Mouse (Mus musculus): ENCODE data around the gene Prr36. TPM values are rescaled to one million over a fixed set of nuclear protein-coding genes. Genes with fewer than 3 reads are reported as not detected.

The Prr36 gene
- polyA plus RNA-seq, 1 experiment from 2014 or later, result 1.5 TPM

DNA sequence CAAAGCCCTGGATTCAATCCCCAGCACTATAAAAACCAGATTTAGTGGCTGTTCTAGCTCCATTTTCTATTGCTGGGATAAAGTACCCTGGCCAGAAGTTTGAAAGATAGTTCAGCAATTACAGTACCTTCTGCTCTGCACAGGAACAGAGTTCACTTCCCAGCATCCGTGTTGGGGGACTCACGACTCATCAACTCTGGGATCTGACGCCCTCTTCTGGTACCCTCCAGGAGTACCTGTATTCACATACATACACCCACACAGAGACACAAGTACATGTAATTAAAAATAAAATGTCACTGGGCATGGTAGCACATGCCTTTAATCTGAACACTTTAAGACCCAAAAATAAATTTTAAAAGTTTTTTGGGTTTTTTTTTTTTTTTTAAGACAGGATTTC is 44.8 kb downstream of the Prr36 start:
- H3K4me1 ChIP-seq, result no peaks in the 10 kb centered on the region

DNA sequence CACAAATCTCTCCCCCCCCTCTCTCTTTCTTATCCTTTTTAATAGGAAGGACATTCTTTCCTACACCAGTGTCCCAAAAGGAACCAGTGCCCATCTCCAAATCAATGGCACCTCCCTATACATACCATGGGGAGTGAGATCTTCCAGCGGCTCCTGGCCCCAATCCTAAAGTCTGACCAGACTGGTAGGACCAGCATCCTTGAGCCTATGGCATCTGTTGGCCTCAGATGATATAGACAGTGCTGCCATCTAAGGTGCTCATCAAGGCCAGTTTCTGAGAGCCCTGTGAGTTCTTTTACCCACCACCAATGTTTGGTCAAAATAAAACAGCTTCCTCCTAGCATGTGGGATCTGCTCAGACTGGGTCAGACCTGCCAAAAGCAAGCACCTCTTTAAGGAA is 49.3 kb downstream of the Prr36 start:
- DNase-seq (ENCODE audit: low spot score), result no peak
- WGBS, result 87% methylated on average over 1 of the region's 1 CpGs
- H3K36me3 ChIP-seq, result no peaks in the 10 kb centered on the region
- H3K4me3 ChIP-seq, result no peak overlapping the region
- no peaks in the 10 kb centered on the region for H3K27me3 ChIP-seq (ENCODE audit: insufficient read depth, poor library complexity, severe bottlenecking)
- H3K9me3 ChIP-seq, result no peaks in the 10 kb centered on the region
- no peak overlapping the region for H3K27ac ChIP-seq
- H3K4me1 ChIP-seq, result peaks cover 4% of the 10 kb centered on the region; the same call in 1 of the 2 replicates

More for the DNA sequence above, 44.8 kb downstream of the Prr36 start:
- 72% methylated on average over 3 of the region's 3 CpGs for WGBS
- Histone ChIP-seq H3K27me3 (ENCODE audit: insufficient read depth, poor library complexity, severe bottlenecking) (no peaks in the 10 kb centered on the region), H3K36me3 (no peaks in the 10 kb centered on the region), H3K27ac (no peak overlapping the region), H3K4me3 (no peak overlapping the region), H3K9me3 (no peaks in the 10 kb centered on the region)
- no peak for DNase-seq (ENCODE audit: low spot score)

DNA sequence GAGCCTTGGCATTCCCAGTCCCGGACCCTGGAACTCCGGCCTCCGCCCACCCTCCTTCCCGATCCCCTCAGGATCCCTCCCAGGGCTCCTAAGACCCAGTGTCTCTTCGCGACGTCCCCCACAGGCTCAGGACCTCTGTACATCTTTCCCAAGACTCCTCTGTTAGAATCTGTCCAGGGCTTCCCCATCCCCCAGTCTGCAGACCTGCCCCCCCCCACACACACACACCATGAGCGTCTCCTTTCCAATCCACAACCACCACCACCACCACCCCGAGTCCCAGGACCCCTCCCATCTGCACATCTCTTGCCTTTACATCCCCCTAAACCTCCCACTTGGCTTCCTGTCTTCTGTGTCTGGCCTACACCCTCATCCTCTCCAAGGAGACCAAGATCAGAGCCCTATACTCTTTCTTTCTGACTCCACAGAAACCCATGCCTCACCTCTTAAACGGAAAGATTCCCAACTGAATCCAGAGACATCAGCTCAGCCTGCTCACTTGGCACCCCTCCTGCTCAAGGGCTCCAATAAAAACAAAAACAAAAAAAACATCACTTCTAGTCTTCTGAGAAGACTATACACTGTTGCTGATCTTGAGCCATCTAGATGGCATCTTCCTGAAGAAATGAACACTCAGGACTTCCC is 50.3 kb downstream of the Prr36 start:
- Histone ChIP-seq H3K27ac (peak overlapping the region; percentile 79), H3K27me3 (ENCODE audit: insufficient read depth, poor library complexity, severe bottlenecking) (no peaks in the 10 kb centered on the region), H3K4me3 (peak overlapping the region; percentile 88), H3K4me1 (peaks cover 4% of the 10 kb centered on the region; the same call in 1 of the 2 replicates), H3K36me3 (no peaks in the 10 kb centered on the region), H3K9me3 (no peaks in the 10 kb centered on the region)
- no peak for DNase-seq (ENCODE audit: low spot score)
- 8% methylated on average over 10 of the region's 10 CpGs for WGBS

DNA sequence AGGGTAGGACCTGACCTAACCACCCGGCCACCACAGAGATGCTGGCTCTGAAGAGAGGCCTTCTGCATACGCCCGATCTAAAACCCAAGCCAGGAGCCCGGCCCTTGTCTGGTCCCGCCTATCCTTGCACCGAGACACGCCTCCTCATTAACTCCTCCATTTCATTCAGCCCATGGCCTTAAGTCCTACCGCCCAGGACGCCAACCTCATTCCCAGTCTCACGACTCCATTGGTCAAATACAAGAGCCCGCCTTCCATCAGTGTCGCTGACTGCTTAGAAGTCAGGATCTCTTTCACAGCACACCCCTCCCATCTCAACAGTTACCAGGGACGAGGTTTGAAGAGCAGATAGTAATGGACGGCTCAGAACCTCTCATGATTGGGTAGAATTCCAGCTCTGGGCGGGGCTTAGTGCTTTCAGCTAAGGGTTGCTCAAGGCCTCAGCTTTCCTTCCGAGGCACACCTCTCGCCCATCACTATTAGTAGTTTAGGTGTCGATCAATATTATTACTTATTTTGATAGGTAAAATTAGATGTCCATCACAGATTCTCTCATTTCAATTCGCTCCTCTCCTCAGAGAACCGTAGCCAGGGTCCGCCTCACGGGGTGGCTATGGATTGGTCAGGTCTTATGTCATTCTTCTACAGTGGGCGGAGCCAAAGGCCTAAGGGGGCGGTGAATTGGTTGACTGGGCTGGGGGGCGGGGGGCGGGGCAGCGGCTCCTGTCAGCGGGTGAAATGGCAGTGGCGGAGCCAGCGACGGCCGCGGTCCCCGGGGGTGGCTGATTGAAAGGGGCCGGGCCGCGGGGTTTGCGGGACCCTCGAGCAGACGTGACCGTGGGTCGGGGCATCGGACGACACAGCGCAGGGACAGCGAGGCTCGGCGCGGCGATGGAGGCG is 51.2 kb downstream of the Prr36 start, which contains the start of gene Evi5l:
Evi5l (plus strand) TSS at position 716 of the 900 bp plus-strand sequence.
- H3K27ac ChIP-seq, result peak within 1 kb of the TSS; percentile 79
- H3K4me1 ChIP-seq, result peaks cover 4% of the 10 kb centered on the region; the same call in 1 of the 2 replicates
- under 1% methylated on average over 51 of the region's 51 CpGs for WGBS
- peak; percentile 99 for DNase-seq (ENCODE audit: low spot score)
- no peaks in the 10 kb centered on the region for H3K9me3 ChIP-seq
- no peaks in the 10 kb centered on the region for H3K27me3 ChIP-seq (ENCODE audit: insufficient read depth, poor library complexity, severe bottlenecking)
- peak within 1 kb of the TSS; percentile 88 for H3K4me3 ChIP-seq
- H3K36me3 ChIP-seq, result no peaks in the 10 kb centered on the region

DNA sequence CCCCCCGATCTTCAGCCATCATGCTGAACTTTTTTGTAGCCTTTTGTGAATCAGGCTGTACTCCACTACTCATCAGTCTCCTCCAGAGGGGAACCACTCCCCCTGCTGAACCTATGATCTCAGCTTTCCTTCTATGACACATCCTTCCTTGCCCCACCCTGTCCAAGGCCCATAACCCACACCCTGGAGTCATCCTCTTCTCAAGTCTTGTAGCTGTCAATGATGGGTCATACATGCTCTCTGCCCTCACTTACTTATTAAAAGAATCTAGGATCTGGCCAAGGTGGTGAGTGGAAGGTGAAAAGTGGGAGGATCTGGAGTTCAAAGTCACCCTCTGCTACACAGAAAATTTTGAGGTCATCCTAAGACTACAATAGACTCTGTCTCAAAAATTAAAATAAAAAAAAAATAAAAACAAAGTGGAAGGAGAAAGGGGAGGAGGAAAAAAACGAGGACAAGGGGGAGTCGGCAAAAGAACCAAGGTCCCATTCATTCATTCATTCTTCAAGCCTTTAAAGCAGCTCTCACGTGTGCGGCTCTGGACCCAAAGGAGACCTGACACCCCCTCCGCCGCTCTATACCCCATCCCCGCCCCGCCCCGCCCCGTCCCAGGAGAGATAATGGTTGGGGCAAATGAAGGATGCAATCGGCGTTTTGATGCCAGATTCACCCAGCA is 51.9 kb downstream of the Prr36 start:
- H3K27me3 ChIP-seq (ENCODE audit: insufficient read depth, poor library complexity, severe bottlenecking), result no peaks in the 10 kb centered on the region
- 7% methylated on average over 13 of the region's 13 CpGs for WGBS
- no peaks in the 10 kb centered on the region for H3K9me3 ChIP-seq
- no peak for DNase-seq (ENCODE audit: low spot score)
- peak overlapping the region; percentile 70 for H3K27ac ChIP-seq
- no peaks in the 10 kb centered on the region for H3K36me3 ChIP-seq
- H3K4me3 ChIP-seq, result peak overlapping the region; percentile 88
- peaks cover 4% of the 10 kb centered on the region; the same call in 1 of the 2 replicates for H3K4me1 ChIP-seq

DNA sequence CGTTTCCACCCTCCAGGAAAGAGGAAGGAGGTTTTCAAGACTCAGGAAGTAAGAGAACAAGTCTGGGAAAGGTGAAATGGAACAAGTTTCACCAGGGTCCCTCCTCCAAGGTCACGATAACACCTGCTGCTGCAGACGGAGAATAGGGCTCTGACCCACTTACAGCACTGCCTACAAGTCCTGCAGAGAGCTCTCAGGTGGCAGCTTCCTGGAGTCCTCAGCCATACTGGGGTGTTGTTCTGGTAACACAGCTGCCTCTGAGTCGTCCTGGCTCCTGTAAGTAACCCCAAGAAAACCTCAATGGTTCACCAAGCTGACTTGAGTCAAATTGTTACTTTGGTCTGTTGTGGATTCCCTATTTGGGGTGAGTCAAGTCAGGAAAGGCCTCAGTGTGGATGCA is 54.5 kb downstream of the Prr36 start:
- WGBS, result 51% methylated on average over 4 of the region's 4 CpGs
- Histone ChIP-seq H3K9me3 (no peaks in the 10 kb centered on the region), H3K36me3 (no peaks in the 10 kb centered on the region), H3K4me1 (peaks cover 4% of the 10 kb centered on the region; the same call in 1 of the 2 replicates), H3K27ac (no peak overlapping the region), H3K4me3 (no peak overlapping the region), H3K27me3 (ENCODE audit: insufficient read depth, poor library complexity, severe bottlenecking) (no peaks in the 10 kb centered on the region)
- no peak for DNase-seq (ENCODE audit: low spot score)

Other genes with a start within 250 kb of the Prr36 start
- gene Cd209f, start 111.6 kb downstream of the Prr36 start, polyA plus RNA-seq (2016; fragmentation: Nextera tagmentation; extraction: Ambion mirVana), result not detected in 2 replicates
- 0.10 TPM in 1 of 2 replicates, not detected in the other for gene Cd209g, start 83.4 kb downstream of the Prr36 start, polyA plus RNA-seq (2016; fragmentation: Nextera tagmentation; extraction: Ambion mirVana)
- gene Evi5l, start 50.9 kb downstream of the Prr36 start, polyA plus RNA-seq (2016; fragmentation: Nextera tagmentation; extraction: Ambion mirVana), result 16.1 and 18.8 TPM in 2 replicates
- 0.19 and 0.20 TPM in 2 replicates for gene Lrrc8e, start 9.4 kb upstream of the Prr36 start, polyA plus RNA-seq (2016; fragmentation: Nextera tagmentation; extraction: Ambion mirVana)
- gene Map2k7, start 21.3 kb upstream of the Prr36 start, polyA plus RNA-seq (2016; fragmentation: Nextera tagmentation; extraction: Ambion mirVana), result 27.5 and 30.0 TPM in 2 replicates
- 0.59 TPM in 1 of 2 replicates, not detected in the other for gene Gm49320, start 21.4 kb upstream of the Prr36 start, polyA plus RNA-seq (2016; fragmentation: Nextera tagmentation; extraction: Ambion mirVana)
- gene Tgfbr3l, start 30.8 kb upstream of the Prr36 start, polyA plus RNA-seq (2016; fragmentation: Nextera tagmentation; extraction: Ambion mirVana), result 2.4 and 2.5 TPM in 2 replicates
- gene Snapc2, start 35.6 kb upstream of the Prr36 start, polyA plus RNA-seq (2016; fragmentation: Nextera tagmentation; extraction: Ambion mirVana), result 47.8 and 60.2 TPM in 2 replicates
- 33.2 and 59.1 TPM in 2 replicates for gene Ctxn1, start 41.8 kb upstream of the Prr36 start, polyA plus RNA-seq (2016; fragmentation: Nextera tagmentation; extraction: Ambion mirVana)
- 70.2 and 72.0 TPM in 2 replicates for gene Timm44, start 58.5 kb upstream of the Prr36 start, polyA plus RNA-seq (2016; fragmentation: Nextera tagmentation; extraction: Ambion mirVana)
- gene Ccl25, start 107.8 kb upstream of the Prr36 start, polyA plus RNA-seq (2016; fragmentation: Nextera tagmentation; extraction: Ambion mirVana), result 15.8 and 16.5 TPM in 2 replicates
- gene Elavl1, start 108.0 kb upstream of the Prr36 start, polyA plus RNA-seq (2016; fragmentation: Nextera tagmentation; extraction: Ambion mirVana), result 229 and 261 TPM in 2 replicates